Mouse (Mus musculus) ES-E14 (cell line): ENCODE data around the gene Babam1.

Source experiments
- CHD2 ChIP-seq: IDR thresholded peaks from 2 replicates; pipeline ENCODE4 v1.6.1; 2014; ENCODE audit warnings: mild to moderate bottlenecking, low read depth, low read length, inconsistent platforms
- HCFC1 ChIP-seq: IDR thresholded peaks from 2 replicates; pipeline ENCODE4 v1.6.1; 2012; ENCODE audit warnings: low read length, inconsistent platforms, borderline replicate concordance; ENCODE audit not compliant: insufficient read depth
- MAFK ChIP-seq: IDR thresholded peaks from 2 replicates; pipeline ENCODE4 v1.6.1; 2014; ENCODE audit warnings: mild to moderate bottlenecking, low read depth, low read length, inconsistent platforms; ENCODE audit not compliant: insufficient read depth
- ZNF384 ChIP-seq: IDR thresholded peaks from 2 replicates; pipeline ENCODE4 v1.6.1; 2012; ENCODE audit warnings: low read depth, low read length, inconsistent platforms

- TF ChIP-seq ZNF384 (no peak), HCFC1 (no peak), MAFK (no peak), CHD2 (no peak)
Observed at GRCm38 (mm10) chr8:71369040-71369718, 27.5 kb upstream of the Babam1 start.
